Mouse (Mus musculus): ENCODE data around the gene Usp12. TPM values are rescaled to one million over a fixed set of nuclear protein-coding genes. Genes with fewer than 3 reads are reported as not detected.

Gene Usp12
- polyA plus RNA-seq, 1 experiment from 2014 or later = 24.2 TPM

DNA sequence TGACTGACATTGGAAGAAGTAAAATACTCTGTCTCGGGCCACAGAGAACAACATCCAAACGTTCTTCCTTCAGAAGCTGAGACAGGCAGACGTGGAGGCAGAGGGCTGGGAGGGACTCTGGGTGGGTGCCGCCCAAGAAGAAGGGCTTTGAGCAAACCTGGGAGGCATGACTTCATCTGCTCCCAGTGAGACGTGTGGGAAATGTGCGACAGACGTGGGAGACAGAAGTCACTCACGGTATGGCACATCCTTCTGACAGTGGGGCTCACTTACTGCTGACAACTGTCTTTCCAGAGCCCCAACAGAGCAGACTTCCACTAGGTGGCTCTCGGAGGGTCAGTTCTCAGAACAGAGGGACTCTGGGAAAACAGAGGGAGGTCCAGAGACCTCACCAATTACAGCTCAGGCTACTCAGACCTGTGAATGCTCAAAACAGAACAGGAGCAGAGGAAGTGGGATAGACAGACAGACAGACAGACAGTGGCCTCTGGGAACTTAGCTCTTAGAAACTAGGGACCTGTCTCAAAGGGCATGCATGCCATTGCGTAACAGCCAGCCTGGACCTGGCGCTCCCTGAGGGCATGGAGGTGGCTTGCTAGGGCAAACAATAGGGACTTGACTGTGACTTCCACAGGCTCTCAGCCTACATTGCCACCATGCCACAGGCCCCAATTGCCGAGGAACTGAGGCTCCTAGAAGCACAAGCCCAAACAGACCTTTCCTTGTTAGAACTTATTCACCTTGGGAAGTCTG is 60.7 kb downstream of the Usp12 start:
- no peak overlapping the region for H3K27ac ChIP-seq
- no peaks in the 10 kb centered on the region for H3K4me1 ChIP-seq
- peaks cover 34% of the 10 kb centered on the region for H3K36me3 ChIP-seq
- no peak overlapping the region for H3K4me3 ChIP-seq
- no peak for ATAC-seq (ENCODE audit: low FRiP score, low read depth)
- no peak overlapping the region for H3K4me2 ChIP-seq (replicated peaks)
- no peaks in the 10 kb centered on the region for H3K9me3 ChIP-seq
- H3K9ac ChIP-seq = no peak overlapping the region
- no peaks in the 10 kb centered on the region for H3K27me3 ChIP-seq (replicated peaks)
- WGBS = 80% methylated on average over 12 of the region's 12 CpGs

DNA sequence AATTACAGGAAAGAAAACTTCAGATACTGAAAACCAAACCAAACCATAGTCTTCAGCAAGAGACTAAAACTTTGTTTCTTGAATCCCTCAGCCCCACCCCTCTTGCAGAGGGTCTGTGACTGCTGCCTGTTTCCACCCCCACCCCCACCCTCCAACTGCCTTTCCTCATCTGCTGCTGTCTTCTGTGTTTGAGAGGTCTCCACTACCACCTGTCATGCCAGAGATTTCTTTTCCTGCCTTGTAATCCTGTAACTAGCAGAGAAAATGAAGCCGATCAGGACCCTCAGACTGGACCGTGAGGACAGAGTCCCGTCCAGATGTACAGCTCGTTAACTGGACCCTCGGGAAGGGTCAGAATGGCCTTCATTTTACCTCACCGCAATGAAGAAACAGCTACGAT is 61.4 kb downstream of the Usp12 start:
- H3K4me3 ChIP-seq = no peak overlapping the region
- no peaks in the 10 kb centered on the region for H3K4me1 ChIP-seq
- 80% methylated on average over 7 of the region's 7 CpGs for WGBS
- no peak overlapping the region for H3K27ac ChIP-seq
- H3K4me2 ChIP-seq (replicated peaks) = no peak overlapping the region
- no peaks in the 10 kb centered on the region for H3K9me3 ChIP-seq
- no peak for ATAC-seq (ENCODE audit: low FRiP score, low read depth)
- H3K9ac ChIP-seq = no peak overlapping the region
- peaks cover 34% of the 10 kb centered on the region for H3K36me3 ChIP-seq
- no peaks in the 10 kb centered on the region for H3K27me3 ChIP-seq (replicated peaks)

DNA sequence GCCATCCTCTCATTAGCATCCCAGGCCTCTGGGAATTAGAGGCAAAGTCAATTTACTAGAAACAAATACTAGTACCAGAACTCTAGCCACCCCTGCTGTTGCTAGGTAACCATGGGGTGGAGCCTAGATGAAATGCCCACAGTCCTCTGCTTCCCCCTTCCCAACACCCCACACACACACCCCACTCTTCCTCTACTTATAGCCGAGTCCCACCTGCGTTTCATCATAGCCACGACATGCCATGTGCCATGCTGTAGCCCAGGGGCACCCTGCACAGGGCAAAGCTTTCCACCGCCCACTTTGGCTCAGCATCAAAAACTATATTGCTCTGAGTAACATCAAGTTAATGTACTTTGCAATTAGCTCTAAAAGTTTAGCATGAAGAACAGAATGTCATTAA is 67.8 kb downstream of the Usp12 start:
- Histone ChIP-seq H3K9me3 (no peaks in the 10 kb centered on the region), H3K36me3 (no peaks in the 10 kb centered on the region), H3K9ac (no peak overlapping the region), H3K4me1 (no peaks in the 10 kb centered on the region), H3K27ac (no peak overlapping the region), H3K4me3 (no peak overlapping the region), H3K4me2 (replicated peaks) (no peak overlapping the region), H3K27me3 (replicated peaks) (no peaks in the 10 kb centered on the region)
- ATAC-seq (ENCODE audit: low FRiP score, low read depth) = peak; percentile 44; the same call in 1 of the 2 replicates
- 89% methylated on average over 4 of the region's 4 CpGs for whole genome bisulfite sequencing

DNA sequence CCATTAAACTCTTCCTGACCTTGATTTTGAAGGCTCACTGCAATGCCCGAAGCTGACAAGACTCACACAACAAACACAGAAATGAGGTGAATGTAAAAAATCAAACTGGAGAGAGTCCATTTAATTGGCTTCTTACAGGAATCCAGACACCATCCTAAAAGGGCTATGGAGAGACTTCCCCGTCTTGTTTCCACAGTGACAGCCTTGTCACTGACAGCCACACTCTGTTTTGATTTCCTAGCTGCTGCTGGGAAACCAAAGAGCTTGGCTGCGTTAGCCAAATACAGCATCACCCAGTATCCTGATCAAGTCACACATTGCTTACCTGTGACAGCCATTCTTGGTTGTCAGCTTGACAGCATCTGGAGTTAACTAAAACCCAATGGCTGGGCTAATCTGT is 69.8 kb downstream of the Usp12 start:
- Histone ChIP-seq H3K4me3 (no peak overlapping the region), H3K4me2 (replicated peaks) (no peak overlapping the region), H3K9ac (no peak overlapping the region), H3K27me3 (replicated peaks) (no peaks in the 10 kb centered on the region), H3K27ac (no peak overlapping the region), H3K36me3 (no peaks in the 10 kb centered on the region), H3K4me1 (no peaks in the 10 kb centered on the region), H3K9me3 (no peaks in the 10 kb centered on the region)
- ATAC-seq (ENCODE audit: low FRiP score, low read depth) = no peak
- 83% methylated on average over 3 of the region's 3 CpGs for WGBS

DNA sequence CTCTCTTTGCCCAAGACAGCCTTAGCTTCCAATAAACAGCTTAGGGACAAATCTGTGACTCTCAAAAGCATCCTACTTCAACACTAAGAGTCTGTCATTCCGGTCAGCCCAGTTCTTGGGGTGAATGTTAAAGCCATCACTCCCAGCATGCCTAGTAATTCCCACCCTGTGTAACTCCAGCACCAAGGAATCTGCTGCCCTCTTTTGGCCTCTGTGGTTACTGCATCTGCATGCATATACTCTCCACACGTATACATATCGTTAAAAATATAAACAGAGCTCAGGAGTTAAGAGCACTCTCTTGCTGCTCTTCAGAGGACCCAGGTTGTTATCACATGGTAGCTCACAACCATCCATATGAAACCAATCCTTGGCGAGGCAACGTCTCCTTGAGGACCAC is 71.4 kb downstream of the Usp12 start:
- Histone ChIP-seq H3K9ac (no peak overlapping the region), H3K36me3 (no peaks in the 10 kb centered on the region), H3K27me3 (replicated peaks) (no peaks in the 10 kb centered on the region), H3K4me1 (no peaks in the 10 kb centered on the region), H3K27ac (no peak overlapping the region), H3K4me3 (no peak overlapping the region), H3K9me3 (no peaks in the 10 kb centered on the region), H3K4me2 (replicated peaks) (no peak overlapping the region)
- ATAC-seq (ENCODE audit: low FRiP score, low read depth) = no peak
- WGBS = 95% methylated on average over 5 of the region's 5 CpGs

DNA sequence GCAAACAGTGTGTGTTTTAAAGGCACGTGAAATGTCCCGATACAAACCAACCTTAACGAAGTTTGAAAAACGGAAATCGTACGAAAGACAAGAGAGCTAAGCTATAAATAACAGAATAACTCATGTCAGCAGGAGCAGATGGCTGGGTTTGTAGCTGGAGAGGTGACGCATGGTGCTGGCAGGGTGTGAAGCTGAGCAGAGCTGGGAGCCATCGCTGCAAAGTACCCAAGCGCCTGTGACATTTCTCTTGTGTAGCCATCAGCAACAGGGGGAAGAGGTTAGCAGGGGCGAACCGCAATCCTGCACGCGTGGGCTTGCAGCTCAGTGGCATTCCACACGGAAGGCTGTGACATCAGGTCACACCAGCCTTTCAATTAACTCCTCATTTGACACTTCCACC is 72.6 kb downstream of the Usp12 start:
- H3K4me1 ChIP-seq = no peaks in the 10 kb centered on the region
- H3K27me3 ChIP-seq (replicated peaks) = no peaks in the 10 kb centered on the region
- H3K36me3 ChIP-seq = no peaks in the 10 kb centered on the region
- no peak overlapping the region for H3K27ac ChIP-seq
- H3K9ac ChIP-seq = no peak overlapping the region
- ATAC-seq (ENCODE audit: low FRiP score, low read depth) = no peak
- no peak overlapping the region for H3K4me2 ChIP-seq (replicated peaks)
- WGBS = 64% methylated on average over 14 of the region's 14 CpGs
- no peaks in the 10 kb centered on the region for H3K9me3 ChIP-seq
- no peak overlapping the region for H3K4me3 ChIP-seq

DNA sequence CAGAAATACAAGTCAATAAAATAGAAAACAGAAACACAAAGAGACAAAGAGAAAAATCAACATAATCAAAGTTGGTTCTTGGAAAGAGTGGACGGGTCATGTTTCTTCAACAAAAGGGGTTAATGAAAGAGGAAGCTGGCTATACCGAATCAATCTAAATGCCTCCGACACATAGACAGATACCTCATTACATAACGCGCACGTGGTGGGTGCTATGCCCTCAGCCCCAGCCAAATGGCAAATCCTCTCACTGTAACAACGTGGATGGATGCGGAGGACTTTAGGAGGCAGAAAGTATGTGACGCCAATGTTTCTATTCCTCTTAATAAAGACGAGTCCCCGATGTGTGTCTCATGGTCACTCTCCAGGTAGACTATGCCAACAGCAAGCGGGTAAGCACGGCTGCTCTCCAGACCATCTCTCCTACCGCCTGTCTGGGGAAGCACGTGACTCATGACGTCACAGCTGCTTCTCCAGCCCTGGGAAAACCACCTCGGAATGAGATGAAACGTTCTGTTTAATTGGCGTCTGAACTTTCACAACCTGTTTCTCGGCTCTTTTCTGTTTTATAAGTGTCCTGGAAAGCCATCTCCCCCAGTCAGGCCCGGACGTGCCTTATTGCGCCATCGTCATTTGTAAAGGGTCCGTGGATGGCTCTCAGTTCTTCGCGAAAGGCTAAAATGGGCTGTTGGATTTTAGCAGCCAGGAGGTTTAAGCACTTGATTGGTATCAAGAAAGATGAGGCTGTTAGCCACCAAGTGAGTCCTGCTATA is 75.0 kb downstream of the Usp12 start:
- no peak overlapping the region for H3K4me2 ChIP-seq (replicated peaks)
- 81% methylated on average over 27 of the region's 27 CpGs for WGBS
- ATAC-seq (ENCODE audit: low FRiP score, low read depth) = no peak

DNA sequence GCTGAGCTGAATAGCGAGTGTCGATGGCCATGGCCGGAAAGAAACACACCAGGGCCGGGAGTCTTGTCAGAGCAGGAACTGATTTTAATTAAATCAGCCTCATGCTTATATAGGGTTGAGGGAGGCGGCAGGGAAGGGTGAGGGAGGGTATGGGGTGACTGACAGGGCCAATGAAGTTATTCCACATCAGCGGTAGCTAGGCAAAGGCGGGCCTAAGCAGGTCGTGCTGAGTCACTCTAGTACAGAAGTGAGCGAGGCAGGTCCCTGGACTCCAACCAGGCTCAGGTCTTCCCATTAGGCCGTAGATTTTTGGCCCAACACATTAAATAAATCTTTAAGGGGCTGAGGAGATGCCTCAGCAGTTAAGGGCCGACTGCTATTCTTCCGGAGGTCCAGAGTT is 81.0 kb downstream of the Usp12 start:
- 94% methylated on average over 12 of the region's 12 CpGs for WGBS
- Histone ChIP-seq H3K36me3 (no peaks in the 10 kb centered on the region), H3K9ac (no peak overlapping the region), H3K27me3 (replicated peaks) (no peaks in the 10 kb centered on the region), H3K27ac (no peak overlapping the region), H3K4me2 (replicated peaks) (no peak overlapping the region), H3K4me3 (no peak overlapping the region), H3K4me1 (peaks cover 17% of the 10 kb centered on the region), H3K9me3 (no peaks in the 10 kb centered on the region)
- ATAC-seq (ENCODE audit: low FRiP score, low read depth) = no peak

More for the DNA sequence above, 75.0 kb downstream of the Usp12 start:
- no peak overlapping the region for H3K9ac ChIP-seq
- H3K27ac ChIP-seq = no peak overlapping the region
- H3K27me3 ChIP-seq (replicated peaks) = no peaks in the 10 kb centered on the region
- no peaks in the 10 kb centered on the region for H3K36me3 ChIP-seq
- H3K4me1 ChIP-seq = no peaks in the 10 kb centered on the region
- H3K9me3 ChIP-seq = no peaks in the 10 kb centered on the region
- no peak overlapping the region for H3K4me3 ChIP-seq

DNA sequence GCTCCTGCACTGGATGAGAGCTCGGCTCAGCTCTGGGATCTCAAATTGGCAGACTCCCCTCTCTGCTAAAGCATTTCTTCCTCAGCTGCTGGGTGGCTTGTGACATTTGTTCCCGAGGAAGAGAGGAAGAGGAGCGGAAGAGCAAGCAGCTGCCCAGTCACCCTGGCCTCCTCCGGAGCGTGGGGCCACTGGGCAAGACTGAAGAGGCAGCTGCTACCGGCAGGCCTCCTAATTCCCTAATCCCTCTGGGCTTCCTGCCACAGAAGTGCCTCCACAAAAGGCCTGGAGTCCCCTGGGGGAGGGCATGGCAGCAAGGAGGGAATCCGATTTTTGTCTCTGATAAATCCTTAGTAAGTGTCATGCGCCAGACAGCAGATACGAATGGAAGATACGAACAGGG is 81.7 kb downstream of the Usp12 start:
- Histone ChIP-seq H3K4me2 (replicated peaks) (peak overlapping the region; percentile 30; the same call in 1 of the 2 replicates), H3K4me1 (peaks cover 17% of the 10 kb centered on the region), H3K4me3 (no peak overlapping the region), H3K36me3 (no peaks in the 10 kb centered on the region), H3K27me3 (replicated peaks) (no peaks in the 10 kb centered on the region), H3K27ac (peak overlapping the region; percentile 62), H3K9ac (no peak overlapping the region), H3K9me3 (no peaks in the 10 kb centered on the region)
- 58% methylated on average over 10 of the region's 10 CpGs for WGBS
- ATAC-seq (ENCODE audit: low FRiP score, low read depth) = peak; percentile 41

DNA sequence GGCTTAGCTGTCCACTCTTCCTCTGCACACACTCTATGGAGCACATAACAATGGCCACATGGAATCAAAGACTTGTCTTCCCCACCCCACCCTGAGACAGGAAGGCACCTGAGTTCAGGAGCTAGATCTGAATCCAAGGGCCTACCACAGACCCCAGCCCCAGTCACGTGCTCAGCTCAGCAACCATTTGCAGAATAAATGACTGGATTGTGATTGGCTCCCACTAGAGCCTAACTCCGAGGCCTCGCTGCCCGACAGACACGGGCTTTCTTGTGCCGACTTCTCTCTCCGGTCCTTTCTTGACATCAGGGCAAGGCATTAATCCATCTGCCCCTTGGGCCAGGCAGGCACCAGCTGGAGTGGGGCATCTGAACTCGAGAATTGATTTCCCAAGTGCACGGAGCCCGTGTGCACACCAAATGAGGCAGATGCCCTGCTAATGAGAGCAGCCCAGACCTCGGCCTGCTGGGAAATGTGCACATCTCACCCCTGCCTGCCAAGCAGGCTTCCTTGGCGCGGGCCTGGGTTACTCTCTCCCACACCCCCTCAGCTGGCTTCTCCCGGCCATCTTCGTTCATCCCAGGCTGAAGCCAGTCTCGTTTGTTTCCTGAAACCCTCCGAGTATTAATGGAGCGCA is 82.4 kb downstream of the Usp12 start:
- Histone ChIP-seq H3K36me3 (no peaks in the 10 kb centered on the region), H3K27me3 (replicated peaks) (no peaks in the 10 kb centered on the region), H3K9me3 (no peaks in the 10 kb centered on the region), H3K4me3 (no peak overlapping the region), H3K9ac (no peak overlapping the region), H3K4me1 (peaks cover 17% of the 10 kb centered on the region), H3K4me2 (replicated peaks) (peak overlapping the region; percentile 30; the same call in 1 of the 2 replicates), H3K27ac (peak overlapping the region; percentile 62; the same call in 1 of the 2 replicates)
- peak; percentile 83 for ATAC-seq (ENCODE audit: low FRiP score, low read depth)
- WGBS = 43% methylated on average over 18 of the region's 18 CpGs

DNA sequence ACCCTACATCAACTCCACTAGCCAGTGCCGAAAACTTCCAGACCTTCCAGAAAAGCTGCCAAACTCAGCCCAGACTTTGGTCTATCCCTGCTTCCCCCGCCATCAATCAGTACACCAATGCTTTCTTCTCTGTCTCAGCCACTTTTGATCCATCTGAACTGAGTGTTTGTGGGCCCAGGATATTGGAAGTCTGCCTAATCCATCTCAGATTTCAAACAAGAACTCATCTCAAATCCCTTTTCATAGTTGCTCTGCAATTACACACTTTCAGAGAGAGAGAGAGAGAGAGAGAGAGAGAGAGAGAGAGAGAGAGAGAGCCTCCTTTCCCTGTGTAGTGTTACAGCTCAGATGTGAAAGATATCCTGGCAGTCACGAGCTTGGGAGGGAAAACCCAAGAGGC is 85.4 kb downstream of the Usp12 start:
- Histone ChIP-seq H3K27ac (no peak overlapping the region), H3K9me3 (peaks cover under 1% of the 10 kb centered on the region; the same call in 1 of the 2 replicates), H3K36me3 (no peaks in the 10 kb centered on the region), H3K4me1 (peaks cover 17% of the 10 kb centered on the region), H3K27me3 (replicated peaks) (no peaks in the 10 kb centered on the region), H3K4me2 (replicated peaks) (no peak overlapping the region), H3K4me3 (no peak overlapping the region), H3K9ac (no peak overlapping the region)
- ATAC-seq (ENCODE audit: low FRiP score, low read depth) = no peak
- 77% methylated on average over 3 of the region's 3 CpGs for WGBS

DNA sequence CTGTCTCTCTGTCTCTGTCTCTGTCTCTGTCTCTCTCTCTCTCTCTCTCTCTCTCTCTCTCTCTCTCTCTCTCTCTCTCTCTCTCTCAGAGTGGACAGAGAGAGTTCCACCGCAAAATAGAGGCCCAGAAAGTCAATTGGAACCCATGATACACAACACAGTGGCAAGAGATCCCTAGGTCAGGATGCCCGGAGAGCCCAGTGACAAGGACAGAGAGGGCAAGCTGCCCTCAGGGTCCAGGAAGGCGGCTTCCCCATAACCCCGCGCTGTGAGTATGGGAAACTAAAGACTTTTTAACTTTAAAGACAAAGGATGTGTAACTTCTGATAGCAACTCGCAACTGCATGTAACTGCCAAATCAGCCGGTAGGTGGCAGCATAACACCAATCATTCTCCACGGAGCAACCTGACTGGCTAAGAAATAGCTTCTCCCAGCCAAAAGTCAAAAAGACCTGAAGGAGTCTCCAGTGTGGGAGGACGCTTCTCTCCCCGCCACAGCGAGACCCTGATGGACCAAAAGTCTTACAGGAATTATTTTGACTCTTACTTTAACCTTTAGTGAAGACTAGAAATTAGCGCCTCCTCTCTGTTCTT is 88.9 kb downstream of the Usp12 start:
- H3K4me1 ChIP-seq = no peaks in the 10 kb centered on the region
- 14% methylated on average over 12 of the region's 12 CpGs for WGBS
- H3K27ac ChIP-seq = no peak overlapping the region
- no peaks in the 10 kb centered on the region for H3K27me3 ChIP-seq (replicated peaks)
- H3K9ac ChIP-seq = no peak overlapping the region
- no peak overlapping the region for H3K4me3 ChIP-seq
- no peaks in the 10 kb centered on the region for H3K36me3 ChIP-seq
- no peak; the same call in 1 of the 2 replicates for ATAC-seq (ENCODE audit: low FRiP score, low read depth)
- H3K4me2 ChIP-seq (replicated peaks) = no peak overlapping the region
- peaks cover 5% of the 10 kb centered on the region; the same call in 1 of the 2 replicates for H3K9me3 ChIP-seq
